Mouse (Mus musculus): ENCODE data around the gene Eif4a1.
A peak's percentile ranks its signal among the peaks of the same experiment; 100 is the strongest.

The Eif4a1 gene

GRCm38 (mm10) chr11:69680136-69680855 is 8.1 kb upstream of the Eif4a1 start:
- no peak for DNase-seq (ENCODE audit: extremely low spot score, low read depth, low spot score)

- DNase-seq (ENCODE audit: extremely low spot score, low read depth, low spot score), result no peak
These were observed 6.9 kb upstream of the Eif4a1 start for GRCm38 (mm10) chr11:69679144-69679543.

GRCm38 (mm10) chr11:69671726-69672124 is 498 bp downstream of the Eif4a1 start:
- DNase-seq (ENCODE audit: extremely low spot score, low read depth, low spot score), result no peak

- DNase-seq (ENCODE audit: extremely low spot score, low read depth, low spot score), result peak; percentile 73
These were observed 1.2 kb downstream of the Eif4a1 start for GRCm38 (mm10) chr11:69670786-69671725.

GRCm38 (mm10) chr11:69666665-69667005 is 5.6 kb downstream of the Eif4a1 start:
- no peak for DNase-seq (ENCODE audit: extremely low spot score, low read depth, low spot score)

- DNase-seq (ENCODE audit: extremely low spot score, low read depth, low spot score), result no peak
These were observed 6.1 kb downstream of the Eif4a1 start, which contains the start of gene Cd68 for GRCm38 (mm10) chr11:69665961-69666664. Cd68 (minus strand) TSS chr11:69666153.

GRCm38 (mm10) chr11:69665457-69665960 is 6.7 kb downstream of the Eif4a1 start:
- no peak for DNase-seq (ENCODE audit: extremely low spot score, low read depth, low spot score)

GRCm38 (mm10) chr11:69664841-69665240 is 7.4 kb downstream of the Eif4a1 start:
- DNase-seq (ENCODE audit: extremely low spot score, low read depth, low spot score), result no peak

- no peak for DNase-seq (ENCODE audit: extremely low spot score, low read depth, low spot score)
These were observed 8.4 kb downstream of the Eif4a1 start for GRCm38 (mm10) chr11:69663795-69664194.

- no peak for DNase-seq (ENCODE audit: extremely low spot score, low read depth, low spot score)
These were observed 9.1 kb downstream of the Eif4a1 start for GRCm38 (mm10) chr11:69662967-69663671.

GRCm38 (mm10) chr11:69662213-69662966 is 9.8 kb downstream of the Eif4a1 start, which contains the start of gene Mpdu1:
Mpdu1 (minus strand) TSS chr11:69662642.
- DNase-seq (ENCODE audit: extremely low spot score, low read depth, low spot score), result peak; percentile 94

- DNase-seq (ENCODE audit: extremely low spot score, low read depth, low spot score), result no peak
These were observed 10.9 kb downstream of the Eif4a1 start for GRCm38 (mm10) chr11:69661221-69661881.

GRCm38 (mm10) chr11:69657462-69657881 is 14.8 kb downstream of the Eif4a1 start:
- no peak for DNase-seq (ENCODE audit: extremely low spot score, low read depth, low spot score)

GRCm38 (mm10) chr11:69656617-69657461 is 15.4 kb downstream of the Eif4a1 start:
- DNase-seq (ENCODE audit: extremely low spot score, low read depth, low spot score), result peak; percentile 77

GRCm38 (mm10) chr11:69656065-69656455 is 16.2 kb downstream of the Eif4a1 start:
- DNase-seq (ENCODE audit: extremely low spot score, low read depth, low spot score), result no peak

- peak; percentile 72 for DNase-seq (ENCODE audit: extremely low spot score, low read depth, low spot score)
These were observed 16.8 kb downstream of the Eif4a1 start, which contains the start of gene Sox15 for GRCm38 (mm10) chr11:69655264-69656064. Sox15 (plus strand) TSS chr11:69655314.

- DNase-seq (ENCODE audit: extremely low spot score, low read depth, low spot score), result no peak
These were observed 17.5 kb downstream of the Eif4a1 start for GRCm38 (mm10) chr11:69654760-69655159.
